Mouse (Mus musculus): ENCODE measurements around the gene Sumf1.

DNA sequence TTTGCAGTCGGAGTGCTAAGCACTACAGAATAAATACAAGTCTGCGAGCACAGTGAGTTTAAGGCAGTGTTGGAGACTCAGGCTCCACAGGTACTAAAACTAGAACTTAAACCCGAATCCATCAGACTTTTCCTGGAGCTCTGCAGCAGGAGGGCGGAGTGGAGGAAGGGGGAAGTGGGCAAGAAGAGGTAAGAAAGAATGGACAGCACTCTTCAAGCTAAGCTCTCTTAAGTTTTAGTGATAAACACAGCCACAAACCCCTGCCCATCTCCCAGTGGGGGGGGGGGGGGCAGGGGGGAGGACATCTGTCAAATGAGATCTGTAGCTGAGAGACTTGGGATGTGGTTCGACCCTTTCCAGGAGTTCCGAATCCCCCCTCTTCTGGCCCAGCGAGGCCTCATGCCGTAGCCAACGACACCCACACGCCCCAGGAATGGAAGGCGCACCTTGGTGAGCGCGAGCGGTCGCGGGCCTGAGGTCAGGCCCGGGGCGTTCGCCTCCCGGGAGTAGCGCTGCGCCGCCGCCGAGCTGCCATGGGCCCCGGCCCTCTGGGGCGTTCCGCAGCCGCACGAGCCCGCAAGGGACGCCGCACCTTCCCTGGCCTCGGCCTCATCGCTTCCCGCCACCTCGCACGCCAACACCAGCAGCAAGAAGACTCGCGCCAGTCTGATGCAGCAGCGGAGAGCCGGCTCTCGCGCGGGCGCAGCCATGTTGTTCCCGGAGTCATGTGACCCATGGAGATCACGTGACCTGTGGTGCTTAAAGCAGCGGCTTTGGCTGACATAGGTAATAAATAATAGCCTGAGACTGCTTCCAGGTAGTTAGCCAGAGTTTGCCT, at the start of gene Sumf1:
- peak; percentile 73 for TF ChIP-seq POLR2A (IDR thresholded peaks at IDR 0.05; ENCODE audit: low read depth, low read length)
- TF ChIP-seq CTCF (IDR thresholded peaks at IDR 0.05; ENCODE audit: borderline replicate concordance, insufficient read depth, low read length) = no peak

All from embryonic fibroblast, embryonic 13.5 days (primary cell).